Mouse (Mus musculus) C2C12 (cell line): ENCODE results near the gene Egr4.

Experiments used
- CTCF ChIP-seq: IDR thresholded peaks from one replicate; pipeline ENCODE4 v1.5.1; 2011; ENCODE audit not compliant: control insufficient read depth, insufficient read depth, insufficient read length
- MAX ChIP-seq: IDR thresholded peaks from one replicate; pipeline ENCODE4 v1.6.1; 2011; ENCODE audit warnings: mild to moderate bottlenecking, control low read depth
- MYOG ChIP-seq: IDR thresholded peaks from one replicate; pipeline ENCODE4 v1.6.1; 2011; ENCODE audit not compliant: control insufficient read depth, insufficient read length; ENCODE audit errors: extremely low read depth
- USF1 ChIP-seq: IDR thresholded peaks from one replicate; pipeline ENCODE4 v1.6.1; 2011; ENCODE audit warnings: low read depth, mild to moderate bottlenecking, control low read depth, moderate library complexity

GRCm38 (mm10) chr6:85504908-85505307 is 8.5 kb downstream of the Egr4 start:
- TF ChIP-seq MYOG (no peak), CTCF (no peak), USF1 (no peak), MAX (no peak)
